Mouse (Mus musculus) hindbrain, embryonic 15.5 days (tissue): ENCODE results near the gene Cntnap5c. TPM values are rescaled to one million over a fixed set of nuclear protein-coding genes. Genes with fewer than 3 reads are reported as not detected.
"Not testable (repeated sequence)": the region's sequence is repeated elsewhere in the genome, so short reads cannot be mapped to it uniquely, and the experiment has no call there.

Experiments
- ATAC-seq: fragments of 200-750 bp; cut with Nextera tagmentation; 2 replicates; pipeline ENCODE4 v1.8.0; 2017; ENCODE audit warnings: low read depth, moderate number of reproducible peaks, moderate TSS enrichment; ENCODE audit not compliant: low FRiP score
- H3K27ac ChIP-seq: fragments of 300-500 bp; sonication (generic); replicated peaks from 2 replicates; pipeline ENCODE4 v1.5.1; 2015; ENCODE audit warnings: mild to moderate bottlenecking, inconsistent platforms
- H3K27me3 ChIP-seq: fragments of 300-500 bp; sonication (generic); 2 replicates; pipeline ENCODE4 v1.6.1; 2015; ENCODE audit warnings: control low read depth, inconsistent platforms
- H3K36me3 ChIP-seq: fragments of 300-500 bp; sonication (generic); 2 replicates; pipeline ENCODE4 v1.6.1; 2015; ENCODE audit warnings: control low read depth, inconsistent platforms
- H3K4me1 ChIP-seq: fragments of 300-500 bp; sonication (generic); replicated peaks from 2 replicates; pipeline ENCODE4 v1.6.1; 2015; ENCODE audit warnings: control low read depth, inconsistent platforms
- H3K4me2 ChIP-seq: fragments of 300-500 bp; sonication (generic); 2 replicates; pipeline ENCODE4 v1.6.1; 2015; ENCODE audit warnings: moderate library complexity, mild to moderate bottlenecking, inconsistent platforms
- H3K4me3 ChIP-seq: fragments of 300-500 bp; sonication (generic); 2 replicates; pipeline ENCODE4 v1.5.1; 2015; ENCODE audit warnings: mild to moderate bottlenecking, inconsistent platforms
- H3K9ac ChIP-seq: fragments of 300-500 bp; sonication (generic); 2 replicates; pipeline ENCODE4 v1.6.1; 2015; ENCODE audit warnings: inconsistent platforms
- H3K9me3 ChIP-seq: fragments of 300-500 bp; sonication (generic); 2 replicates; pipeline ENCODE4 v1.6.1; 2016; ENCODE audit warnings: control low read depth, inconsistent platforms
- WGBS: fragments of 180-500 bp; shearing (Covaris S2); methylation state at CpG from one replicate; pipeline ENCODE4 v1.1.7; 2015; 5-methylcytosine and 5-hydroxymethylcytosine counted together
- polyA plus RNA-seq: library from polyadenylated mRNA; unstranded; fragments of >200 nt; fragmentation: Nextera tagmentation; extraction: Ambion mirVana; gene quantifications from 2 replicates; pipeline ENCODE4 v1.2.1, GENCODE M21; 2015

Gene Cntnap5c
- polyA plus RNA-seq, 1 experiment from 2014 or later = 3.7 TPM

- H3K4me1 ChIP-seq, H3K9ac ChIP-seq, H3K4me2 ChIP-seq, ATAC-seq, H3K9me3 ChIP-seq, H3K27ac ChIP-seq, H3K4me3 ChIP-seq, H3K36me3 ChIP-seq, H3K27me3 ChIP-seq: not testable (repeated sequence)
- WGBS = no CpG with 5 or more reads among the region's 4 CpGs
Measured at GRCm38 (mm10) chr17:57855811-57856210, 86.4 kb downstream of the Cntnap5c start.

- no peaks in the 10 kb centered on the region for H3K36me3 ChIP-seq
- H3K27ac ChIP-seq = no peak overlapping the region
- no peak overlapping the region for H3K9ac ChIP-seq
- no peak for ATAC-seq
- no peaks in the 10 kb centered on the region for H3K27me3 ChIP-seq
- H3K4me3 ChIP-seq = no peak overlapping the region
- no peak overlapping the region for H3K4me2 ChIP-seq
- no peaks in the 10 kb centered on the region for H3K4me1 ChIP-seq
- no peaks in the 10 kb centered on the region for H3K9me3 ChIP-seq
Measured at GRCm38 (mm10) chr17:57865996-57866395, 96.6 kb downstream of the Cntnap5c start.

GRCm38 (mm10) chr17:57887742-57888389, 118.5 kb downstream of the Cntnap5c start:
- Histone ChIP-seq H3K4me2 (no peak overlapping the region), H3K4me3 (no peak overlapping the region), H3K4me1 (no peaks in the 10 kb centered on the region), H3K9me3 (peaks cover 4% of the 10 kb centered on the region; the same call in 1 of the 2 replicates), H3K27me3 (no peaks in the 10 kb centered on the region), H3K9ac (no peak overlapping the region), H3K27ac (no peak overlapping the region), H3K36me3 (no peaks in the 10 kb centered on the region)
- WGBS = 84% methylated on average over 4 of the region's 4 CpGs
- no peak for ATAC-seq

GRCm38 (mm10) chr17:57911770-57912293, 142.5 kb downstream of the Cntnap5c start:
- ATAC-seq = no peak
- H3K4me3 ChIP-seq = no peak overlapping the region
- H3K27me3 ChIP-seq = no peaks in the 10 kb centered on the region
- no peak overlapping the region for H3K4me2 ChIP-seq
- H3K9me3 ChIP-seq = no peaks in the 10 kb centered on the region
- no peak overlapping the region for H3K9ac ChIP-seq
- H3K36me3 ChIP-seq = no peaks in the 10 kb centered on the region
- H3K27ac ChIP-seq = no peak overlapping the region
- H3K4me1 ChIP-seq = no peaks in the 10 kb centered on the region

- Histone ChIP-seq H3K27ac (no peak overlapping the region), H3K9me3 (no peaks in the 10 kb centered on the region), H3K4me2 (no peak overlapping the region), H3K27me3 (no peaks in the 10 kb centered on the region), H3K4me3 (no peak overlapping the region), H3K9ac (no peak overlapping the region), H3K4me1 (no peaks in the 10 kb centered on the region), H3K36me3 (no peaks in the 10 kb centered on the region)
- 80% methylated on average over 3 of the region's 3 CpGs for WGBS
- no peak for ATAC-seq
Measured at GRCm38 (mm10) chr17:57984230-57984629, 214.9 kb downstream of the Cntnap5c start.

GRCm38 (mm10) chr17:57988420-57988819, 219.1 kb downstream of the Cntnap5c start:
- Histone ChIP-seq H3K4me1 (no peaks in the 10 kb centered on the region), H3K9ac (no peak overlapping the region), H3K4me3 (no peak overlapping the region), H3K36me3 (no peaks in the 10 kb centered on the region), H3K27me3 (no peaks in the 10 kb centered on the region), H3K9me3 (no peaks in the 10 kb centered on the region), H3K4me2 (no peak overlapping the region), H3K27ac (no peak overlapping the region)
- ATAC-seq = no peak
- WGBS = 57% methylated on average over 2 of the region's 2 CpGs

- H3K4me2 ChIP-seq = no peak overlapping the region
- no peak overlapping the region for H3K4me3 ChIP-seq
- no peak for ATAC-seq
- no peak overlapping the region for H3K27ac ChIP-seq
- H3K9me3 ChIP-seq = no peaks in the 10 kb centered on the region
- WGBS = 37% methylated on average over 1 of the region's 1 CpGs
- H3K36me3 ChIP-seq = no peaks in the 10 kb centered on the region
- no peaks in the 10 kb centered on the region for H3K4me1 ChIP-seq
- H3K27me3 ChIP-seq = no peaks in the 10 kb centered on the region
- no peak overlapping the region for H3K9ac ChIP-seq
Measured at GRCm38 (mm10) chr17:57996461-57996860, 227.1 kb downstream of the Cntnap5c start.

GRCm38 (mm10) chr17:57999080-57999479, 229.7 kb downstream of the Cntnap5c start:
- H3K4me2 ChIP-seq = no peak overlapping the region
- no peaks in the 10 kb centered on the region for H3K4me1 ChIP-seq
- H3K4me3 ChIP-seq = no peak overlapping the region
- no peak overlapping the region for H3K9ac ChIP-seq
- no peaks in the 10 kb centered on the region for H3K36me3 ChIP-seq
- no peak overlapping the region for H3K27ac ChIP-seq
- H3K27me3 ChIP-seq = no peaks in the 10 kb centered on the region
- no peak for ATAC-seq
- no peaks in the 10 kb centered on the region for H3K9me3 ChIP-seq
- 79% methylated on average over 2 of the region's 2 CpGs for WGBS

- 72% methylated on average over 5 of the region's 5 CpGs for WGBS
- H3K9ac ChIP-seq = no peak overlapping the region
- no peak overlapping the region for H3K4me3 ChIP-seq
- no peaks in the 10 kb centered on the region for H3K36me3 ChIP-seq
- no peak overlapping the region for H3K27ac ChIP-seq
- H3K4me2 ChIP-seq = no peak overlapping the region
- no peak for ATAC-seq
- no peaks in the 10 kb centered on the region for H3K27me3 ChIP-seq
- H3K4me1 ChIP-seq = no peaks in the 10 kb centered on the region
- no peaks in the 10 kb centered on the region for H3K9me3 ChIP-seq
Measured at GRCm38 (mm10) chr17:58002845-58003244, 233.5 kb downstream of the Cntnap5c start.

- no peak overlapping the region for H3K4me2 ChIP-seq
- H3K27ac ChIP-seq = no peak overlapping the region
- no peak for ATAC-seq
- no peaks in the 10 kb centered on the region for H3K36me3 ChIP-seq
- WGBS = 63% methylated on average over 1 of the region's 1 CpGs
- H3K4me3 ChIP-seq = no peak overlapping the region
- no peak overlapping the region for H3K9ac ChIP-seq
- no peaks in the 10 kb centered on the region for H3K9me3 ChIP-seq
- no peaks in the 10 kb centered on the region for H3K27me3 ChIP-seq
- H3K4me1 ChIP-seq = no peaks in the 10 kb centered on the region
Measured at GRCm38 (mm10) chr17:58003322-58003721, 234.0 kb downstream of the Cntnap5c start.

GRCm38 (mm10) chr17:58004491-58004890, 235.1 kb downstream of the Cntnap5c start:
- Histone ChIP-seq H3K4me2 (no peak overlapping the region), H3K4me3 (no peak overlapping the region), H3K27me3 (no peaks in the 10 kb centered on the region), H3K27ac (no peak overlapping the region), H3K9ac (no peak overlapping the region), H3K4me1 (no peaks in the 10 kb centered on the region), H3K36me3 (no peaks in the 10 kb centered on the region), H3K9me3 (no peaks in the 10 kb centered on the region)
- WGBS = 88% methylated on average over 2 of the region's 2 CpGs
- no peak for ATAC-seq

GRCm38 (mm10) chr17:58041178-58041577, 271.8 kb downstream of the Cntnap5c start:
- no peak overlapping the region for H3K27ac ChIP-seq
- H3K9me3 ChIP-seq = no peaks in the 10 kb centered on the region
- no peak overlapping the region for H3K9ac ChIP-seq
- no peak overlapping the region for H3K4me3 ChIP-seq
- no peak overlapping the region for H3K4me2 ChIP-seq
- no peaks in the 10 kb centered on the region for H3K36me3 ChIP-seq
- H3K4me1 ChIP-seq = no peaks in the 10 kb centered on the region
- WGBS = 84% methylated on average over 2 of the region's 2 CpGs
- no peak for ATAC-seq
- no peaks in the 10 kb centered on the region for H3K27me3 ChIP-seq

- no peak for ATAC-seq
- no peaks in the 10 kb centered on the region for H3K9me3 ChIP-seq
- no peaks in the 10 kb centered on the region for H3K36me3 ChIP-seq
- H3K4me2 ChIP-seq = no peak overlapping the region
- no peak overlapping the region for H3K27ac ChIP-seq
- no peaks in the 10 kb centered on the region for H3K27me3 ChIP-seq
- no peaks in the 10 kb centered on the region for H3K4me1 ChIP-seq
- H3K4me3 ChIP-seq = no peak overlapping the region
- H3K9ac ChIP-seq = no peak overlapping the region
Measured at GRCm38 (mm10) chr17:58045149-58045548, 275.8 kb downstream of the Cntnap5c start.
